Mouse (Mus musculus) liver, embryonic 12.5 days (tissue): ENCODE measurements around the gene Gm5072. TPM values are rescaled to one million over a fixed set of nuclear protein-coding genes. Genes with fewer than 3 reads are reported as not detected.
"Not testable (repeated sequence)": the region's sequence is repeated elsewhere in the genome, so short reads cannot be mapped to it uniquely, and the experiment has no call there.

Experiments used
- ATAC-seq: fragments of 200-750 bp; cut with Nextera tagmentation; 2 replicates; pipeline ENCODE4 v1.8.0; 2017; ENCODE audit warnings: moderate number of reproducible peaks, mild to moderate bottlenecking, moderate library complexity
- H3K27ac ChIP-seq: fragments of 300-500 bp; sonication (generic); 2 replicates; pipeline ENCODE4 v1.5.1; 2016; ENCODE audit warnings: mild to moderate bottlenecking
- H3K27me3 ChIP-seq: fragments of 300-500 bp; sonication (generic); replicated peaks from 2 replicates; pipeline ENCODE4 v1.6.1; 2016; ENCODE audit warnings: mild to moderate bottlenecking, moderate library complexity
- H3K36me3 ChIP-seq: fragments of 300-500 bp; sonication (generic); 2 replicates; pipeline ENCODE4 v1.6.1; 2016; ENCODE audit warnings: mild to moderate bottlenecking, moderate library complexity
- H3K4me1 ChIP-seq: fragments of 300-500 bp; sonication (generic); 2 replicates; pipeline ENCODE4 v1.6.1; 2016
- H3K4me2 ChIP-seq: fragments of 300-500 bp; sonication (generic); 2 replicates; pipeline ENCODE4 v1.6.1; 2016; ENCODE audit warnings: mild to moderate bottlenecking, moderate library complexity
- H3K4me3 ChIP-seq: fragments of 300-500 bp; sonication (generic); 2 replicates; pipeline ENCODE4 v1.5.1; 2016; ENCODE audit warnings: mild to moderate bottlenecking, moderate library complexity
- H3K9ac ChIP-seq: fragments of 300-500 bp; sonication (generic); 2 replicates; pipeline ENCODE4 v1.6.1; 2016; ENCODE audit warnings: mild to moderate bottlenecking, moderate library complexity
- H3K9me3 ChIP-seq: fragments of 300-500 bp; sonication (generic); replicated peaks from 2 replicates; pipeline ENCODE4 v1.6.1; 2016; ENCODE audit warnings: mild to moderate bottlenecking, moderate library complexity
- WGBS: fragments of 180-500 bp; shearing (Covaris S2); methylation state at CpG from one replicate; pipeline ENCODE4 v1.1.7; 2016; ENCODE audit not compliant: insufficient replicate concordance; 5-methylcytosine and 5-hydroxymethylcytosine counted together
- polyA plus RNA-seq: library from polyadenylated mRNA; unstranded; fragments of >200 nt; fragmentation: Nextera tagmentation; extraction: Ambion mirVana; gene quantifications from 2 replicates; pipeline ENCODE4 v1.2.1, GENCODE M21; 2016

Gm5072 gene
- polyA plus RNA-seq = not detected in 2 replicates

DNA sequence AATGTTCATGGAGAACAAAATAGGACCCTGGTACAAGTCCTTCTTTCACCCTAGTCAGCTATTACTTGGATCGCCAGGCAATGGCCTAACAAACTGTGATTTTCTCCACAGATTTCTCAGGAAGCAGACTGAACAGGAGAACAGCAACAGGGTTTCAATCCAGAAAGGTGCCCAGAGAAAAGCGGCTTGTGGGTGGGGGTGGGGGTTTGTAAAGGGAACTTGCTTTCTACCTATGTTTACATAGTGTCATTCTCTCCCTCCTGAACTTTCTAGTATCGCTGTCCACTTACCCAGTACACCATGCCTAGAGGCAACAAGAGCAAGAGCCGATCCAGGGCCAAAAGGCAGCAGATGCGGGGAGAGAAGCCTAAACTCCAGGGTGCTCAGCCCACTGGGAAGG lies at the start of gene Gm5072:
Gm5072 (plus strand) TSS at position 301 of the 400 bp plus-strand sequence.
- H3K4me2 ChIP-seq, H3K27me3 ChIP-seq, H3K9ac ChIP-seq, H3K9me3 ChIP-seq, ATAC-seq, H3K27ac ChIP-seq, H3K4me1 ChIP-seq, H3K36me3 ChIP-seq, H3K4me3 ChIP-seq: not testable (repeated sequence)
- WGBS = no CpG with 5 or more reads among the region's 5 CpGs

Other genes with a start within 250 kb of the Gm5072 start
- gene Mageb2, start 60.8 kb upstream of the Gm5072 start, polyA plus RNA-seq = not detected in 2 replicates
- not detected in 2 replicates for gene Gm8914, start 87.6 kb downstream of the Gm5072 start, polyA plus RNA-seq
- gene 1700084M14Rik, start 183.4 kb downstream of the Gm5072 start, polyA plus RNA-seq = not detected in 2 replicates
- not detected in 2 replicates for gene Gm14781, start 239.7 kb downstream of the Gm5072 start, polyA plus RNA-seq